Mouse (Mus musculus) granulocyte monocyte progenitor cell, adult 5-6 weeks (primary cell): ENCODE data around the gene Gm21903. TPM values are rescaled to one million over a fixed set of nuclear protein-coding genes. Genes with fewer than 3 reads are reported as not detected.
"Not testable (repeated sequence)": the region's sequence is repeated elsewhere in the genome, so short reads cannot be mapped to it uniquely, and the experiment has no call there.

Source experiments
- ATAC-seq: replicated peaks from 2 replicates; pipeline ENCODE4 v1.8.0; 2016; ENCODE audit warnings: mild to moderate bottlenecking, moderate TSS enrichment, inconsistent platforms; ENCODE audit not compliant: poor library complexity, severe bottlenecking
- total RNA-seq, 2 experiments: library from RNA; stranded (forward) in 1 of 2; stranded (reverse) in 1 of 2; fragments of 200-712, 200-1000 nt in 1 of 2; fragments of >200 nt in 1 of 2; fragmentation: Nextera tagmentation in 1 of 2; gene quantifications; 2 replicates each; pipeline ENCODE4 v1.2.3; 2014 to 2017

The Gm21903 gene
- total RNA-seq (2014; fragmentation: Nextera tagmentation) (not detected in 2 replicates), total RNA-seq (2017) (not detected in 2 replicates)

DNA sequence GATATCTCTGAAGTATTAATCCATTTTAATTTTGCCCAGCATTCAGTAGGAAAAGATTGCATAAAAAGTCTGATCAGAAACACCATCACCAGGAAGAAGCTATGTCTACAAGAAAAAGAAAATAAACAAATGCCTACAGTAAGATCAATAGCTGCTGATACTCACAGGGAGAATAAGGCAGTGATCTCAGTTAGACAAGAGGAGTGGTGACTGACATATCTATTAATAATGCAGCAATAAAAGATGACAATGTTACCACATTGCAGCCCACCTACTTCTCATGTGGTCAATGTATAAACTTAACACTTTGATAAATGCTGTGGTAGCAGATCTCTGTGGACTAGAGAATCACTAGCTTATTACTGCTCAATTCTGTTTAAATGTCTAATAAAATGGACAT, at the start of gene Gm21903:
Gene Gm21903, minus strand, starts transcription at position 101 of the 400 bp plus-strand sequence.
- no peak for ATAC-seq

DNA sequence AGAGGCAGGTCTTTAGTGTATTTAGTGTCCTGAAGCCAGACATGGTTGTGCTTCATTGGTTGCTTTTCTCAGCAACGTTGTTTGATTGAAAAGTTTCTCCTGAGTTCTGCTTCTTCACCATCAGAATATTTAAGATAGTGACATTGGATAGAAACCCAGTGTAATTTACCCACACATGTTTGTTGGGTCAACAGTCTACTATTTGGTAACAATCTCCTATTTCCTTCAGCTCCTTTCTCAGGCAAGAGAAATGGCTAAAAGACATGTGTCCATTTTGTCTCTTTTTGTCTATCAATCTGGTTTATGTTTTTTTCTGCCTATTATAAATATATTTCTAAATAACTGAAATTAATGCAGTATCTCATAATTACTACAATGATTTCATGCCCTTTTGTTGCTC, 33.8 kb upstream of the Gm21903 start, which contains the start of gene Esp23:
Gene Esp23, minus strand, starts transcription at position 101 of the 400 bp plus-strand sequence.
- no peak for ATAC-seq

DNA sequence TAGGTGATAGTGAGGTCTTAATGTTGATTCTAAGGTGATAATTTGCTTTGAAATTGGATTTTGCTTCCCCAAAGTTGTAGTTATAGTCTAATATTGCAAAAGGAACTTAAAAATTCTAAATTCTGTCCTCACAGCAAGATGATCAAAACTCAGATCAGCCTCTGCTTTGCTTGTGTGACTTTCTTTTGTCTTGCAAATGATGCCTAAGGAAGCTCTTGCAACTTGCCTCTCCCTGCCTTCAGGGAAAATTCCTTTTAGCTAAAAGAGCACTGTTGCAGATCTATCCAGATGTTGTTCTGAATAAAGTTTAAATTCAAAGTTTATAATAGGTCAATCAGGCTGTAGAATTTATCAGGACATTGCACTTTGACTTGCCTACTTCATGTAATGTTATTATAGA, 20.5 kb upstream of the Gm21903 start:
- ATAC-seq: no peak

DNA sequence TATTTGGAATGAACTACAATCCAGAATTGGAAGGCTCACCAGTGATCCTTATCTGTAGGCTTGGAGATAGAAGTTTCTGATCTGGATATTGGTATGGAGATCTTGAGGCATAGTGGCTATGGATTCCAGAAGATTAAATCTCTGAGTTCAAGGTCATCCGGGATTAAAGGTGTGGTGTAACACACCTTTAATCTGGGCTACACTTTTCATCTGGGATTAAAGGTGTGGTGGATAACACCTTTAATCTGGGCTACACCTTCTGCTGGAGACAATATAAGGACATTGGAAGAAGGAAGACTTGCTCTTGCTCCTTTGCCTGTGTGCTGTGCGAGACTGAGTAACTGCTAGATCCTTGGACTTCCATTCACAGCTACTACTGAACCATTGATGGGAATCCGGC, 6.7 kb downstream of the Gm21903 start, which contains the start of gene Esp24:
Gene Esp24, plus strand, starts transcription at position 301 of the 400 bp plus-strand sequence.
- not testable (repeated sequence) for ATAC-seq

DNA sequence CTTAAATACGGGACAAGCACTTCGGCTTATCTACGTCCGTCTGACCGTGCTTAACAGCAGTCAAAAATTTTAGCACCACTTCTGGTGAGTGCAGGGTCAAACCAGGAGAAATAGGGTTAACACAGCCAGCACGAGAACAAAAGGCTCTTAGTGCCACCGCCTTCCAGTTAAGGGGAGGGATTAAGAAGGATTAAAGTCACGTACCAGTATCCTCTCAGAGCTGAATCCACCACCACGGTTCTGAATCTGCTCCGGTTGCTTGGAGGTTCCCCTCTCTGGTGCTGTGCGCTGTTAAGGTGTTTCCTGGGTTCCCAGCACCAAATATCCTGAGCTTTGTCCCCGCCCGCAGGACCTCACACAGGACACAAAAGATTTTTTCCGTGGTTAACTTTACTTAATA, 26.0 kb downstream of the Gm21903 start:
- no peak for ATAC-seq

DNA sequence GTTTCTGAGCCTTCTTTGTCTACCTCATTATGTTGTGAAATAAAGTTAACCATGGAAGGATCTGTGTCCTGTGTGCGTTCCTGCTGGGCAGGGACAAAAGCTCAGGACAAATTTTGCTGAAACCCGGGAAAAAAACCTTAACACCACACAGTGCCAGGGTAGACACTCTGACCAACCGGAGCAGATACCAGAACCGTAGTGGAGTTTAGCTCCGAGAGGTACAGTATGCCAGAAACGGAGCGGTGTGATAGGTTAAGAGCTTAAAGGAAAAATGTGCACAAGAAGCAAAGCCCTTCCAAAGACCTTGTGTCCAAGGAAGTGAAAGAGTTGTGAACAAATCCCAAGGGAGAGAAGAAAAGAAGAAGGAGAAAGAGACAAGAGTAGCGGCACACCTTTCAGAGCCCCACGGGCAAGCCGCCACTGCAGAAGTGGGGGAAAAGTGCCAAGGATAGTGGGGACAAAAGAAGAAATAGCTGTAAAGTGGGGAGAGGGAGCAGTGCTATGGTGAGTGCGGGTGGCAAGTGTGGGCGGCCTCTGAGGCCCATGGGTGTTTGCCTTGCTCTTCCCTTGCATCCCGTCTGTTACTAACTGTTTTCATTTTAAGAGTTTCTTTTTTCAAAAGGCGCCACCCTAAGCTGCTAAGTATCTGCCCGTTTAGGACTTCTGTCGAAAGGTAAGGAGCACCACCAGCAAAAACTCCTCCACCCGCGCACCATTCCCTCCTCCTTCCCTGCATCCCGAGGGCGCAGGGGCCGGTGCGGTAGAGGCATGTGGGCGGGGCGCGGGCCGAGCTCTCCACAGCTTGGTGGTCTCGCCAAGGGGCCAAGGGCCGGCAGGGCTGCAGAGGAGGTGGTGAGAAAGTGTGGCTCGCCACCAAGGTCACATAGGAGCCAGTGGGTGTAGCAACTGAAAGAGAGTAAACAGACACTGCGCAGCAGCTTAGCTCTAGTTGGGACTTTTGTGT, 32.2 kb downstream of the Gm21903 start:
- ATAC-seq: no peak

DNA sequence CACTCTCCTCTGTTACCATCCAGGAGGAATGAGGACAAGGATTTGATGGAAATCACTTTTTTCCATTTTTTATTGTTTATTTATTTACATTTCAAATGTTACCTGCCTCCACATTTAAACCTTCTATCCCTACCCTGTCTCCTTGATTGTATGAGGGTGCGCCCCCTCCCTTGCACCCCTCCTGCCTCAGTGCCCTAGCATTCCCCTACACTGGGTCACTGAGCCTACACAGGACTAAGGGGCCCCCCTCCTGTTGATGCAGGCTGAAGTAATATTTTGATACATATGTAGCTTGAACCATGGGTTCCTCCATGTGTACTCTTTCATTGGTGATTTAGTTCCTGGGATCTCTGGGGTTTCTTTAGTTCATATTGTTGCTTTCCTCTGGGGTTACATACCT, 33.3 kb downstream of the Gm21903 start:
- no peak for ATAC-seq

Other genes starting within 250 kb of the Gm21903 start
- gene Esp24, start 6.6 kb downstream of the Gm21903 start, total RNA-seq (2014; fragmentation: Nextera tagmentation): not detected in 2 replicates
- gene Esp24, start 6.6 kb downstream of the Gm21903 start, total RNA-seq (2017): not detected in 2 replicates
- not detected in 2 replicates for gene Esp23, start 33.7 kb upstream of the Gm21903 start, total RNA-seq (2014; fragmentation: Nextera tagmentation)
- not detected in 2 replicates for gene Esp23, start 33.7 kb upstream of the Gm21903 start, total RNA-seq (2017)
- not detected in 2 replicates for gene Esp22, start 52.0 kb upstream of the Gm21903 start, total RNA-seq (2014; fragmentation: Nextera tagmentation)
- not detected in 2 replicates for gene Esp22, start 52.0 kb upstream of the Gm21903 start, total RNA-seq (2017)